Mouse (Mus musculus) liver (tissue): Measurements from ENCODE around the gene Rsl1.
"Not testable (repeated sequence)": the region's sequence is repeated elsewhere in the genome, so short reads cannot be mapped to it uniquely, and the experiment has no call there.

Experiments
- DNase-seq: peaks from one replicate; pipeline ENCODE4 v3.0.0-alpha.2; 2020; ENCODE audit warnings: mixed read lengths

Gene Rsl1

GRCm38 (mm10) chr13:67172991-67173722 lies at the start of gene Rsl1:
Gene Rsl1 (plus strand): TSS chr13:67173182.
- DNase-seq, result peak; percentile 42

DNA sequence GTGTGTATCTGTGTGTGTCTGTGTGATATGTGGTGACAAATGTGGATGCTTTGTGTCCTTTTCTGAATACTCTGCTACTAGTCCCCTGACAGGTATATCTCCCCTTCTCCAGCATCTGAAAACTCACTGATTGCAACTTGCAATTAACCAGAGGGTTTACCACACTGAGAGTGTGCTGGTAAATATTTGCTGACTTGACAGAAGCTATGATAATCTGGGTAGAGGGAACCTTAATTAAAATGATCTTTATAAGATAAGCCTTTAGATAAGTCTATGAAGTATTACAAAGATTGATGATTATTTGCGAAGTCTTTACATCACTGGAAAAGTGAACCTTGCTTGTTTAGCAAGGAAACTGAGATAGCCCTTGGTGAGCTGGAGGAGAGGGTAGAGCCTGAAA lies 48.5 kb upstream of the Rsl1 start:
- no peak for DNase-seq

DNA sequence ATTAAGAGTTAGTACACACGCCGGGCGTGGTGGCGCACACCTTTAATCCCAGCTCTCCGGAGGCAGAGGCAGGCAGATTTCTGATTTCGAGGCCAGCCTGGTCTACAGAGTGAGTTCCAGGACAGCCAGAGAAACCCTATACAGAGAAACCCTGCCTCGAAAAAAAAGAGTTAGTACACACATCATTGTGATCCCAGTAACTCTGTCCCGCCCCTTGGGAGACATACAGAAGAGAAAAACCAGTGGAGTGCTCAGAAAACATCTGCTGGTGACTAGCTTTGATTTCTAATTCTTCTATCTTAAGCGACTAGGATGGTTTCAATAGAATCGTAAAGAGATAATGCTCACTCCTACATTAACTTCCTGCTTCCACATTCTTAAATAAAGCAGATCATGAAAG lies 45.5 kb upstream of the Rsl1 start:
- DNase-seq, result not testable (repeated sequence)

GRCm38 (mm10) chr13:67128038-67128721 lies 44.8 kb upstream of the Rsl1 start:
- peak; percentile 61 for DNase-seq

GRCm38 (mm10) chr13:67166122-67166521 lies 6.9 kb upstream of the Rsl1 start:
- DNase-seq, result not testable (repeated sequence)

- DNase-seq, result no peak
These were observed 707 bp downstream of the Rsl1 start for GRCm38 (mm10) chr13:67173723-67174055.

- peak; percentile 10 for DNase-seq
These were observed 21.4 kb downstream of the Rsl1 start, which contains the start of gene Zfp455 for GRCm38 (mm10) chr13:67194340-67194894. Gene Zfp455 (plus strand): TSS chr13:67194506.

DNA sequence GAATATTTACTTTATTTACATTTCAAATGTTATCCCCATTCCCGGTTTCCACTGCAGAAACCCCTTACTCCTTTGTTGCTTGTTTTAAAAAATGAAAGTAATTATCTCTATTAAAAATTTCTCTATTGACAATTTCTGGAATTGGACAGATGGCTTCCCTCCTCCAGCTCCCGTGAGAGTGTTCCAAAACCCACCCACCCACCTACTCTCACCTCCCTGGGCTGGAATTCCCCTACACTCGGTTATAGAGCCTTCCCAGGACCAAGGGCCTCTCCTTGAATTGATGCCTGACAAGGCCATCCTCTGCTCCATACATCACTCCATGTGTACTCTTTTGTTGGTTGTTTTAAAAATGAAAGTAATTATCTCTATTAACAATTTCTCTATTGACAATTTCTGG lies 28.7 kb downstream of the Rsl1 start:
- no peak for DNase-seq

DNA sequence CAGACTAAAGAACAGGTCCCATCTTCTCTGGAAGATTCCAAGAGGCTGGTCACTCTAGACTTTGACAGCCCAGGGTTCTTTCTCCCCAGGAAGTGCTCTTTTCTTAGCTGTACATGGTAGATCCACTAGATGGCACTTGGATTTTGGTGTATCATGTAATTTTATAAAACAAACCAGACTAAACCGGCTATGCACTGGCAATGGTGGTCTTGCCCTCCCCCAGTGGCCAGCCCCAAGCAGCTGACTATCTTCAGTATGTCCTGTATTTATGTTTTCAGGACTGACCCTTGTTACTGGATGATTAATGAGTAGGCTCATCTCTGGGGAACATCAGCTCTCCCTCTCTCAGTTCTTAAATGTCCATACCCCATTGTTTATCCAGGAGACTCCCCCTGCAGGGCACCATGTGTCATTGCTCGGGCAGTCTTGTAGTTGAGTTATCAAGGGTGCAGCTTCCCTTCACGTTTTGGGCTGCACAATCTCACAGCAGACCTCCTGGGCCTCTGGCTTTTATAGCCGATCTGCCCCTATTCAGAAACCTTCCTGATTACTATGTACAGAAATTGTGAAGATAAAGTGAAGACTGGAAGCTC lies 41.1 kb downstream of the Rsl1 start:
- DNase-seq, result no peak
